Mouse (Mus musculus): ENCODE data around the gene Kdm2b.

DNA sequence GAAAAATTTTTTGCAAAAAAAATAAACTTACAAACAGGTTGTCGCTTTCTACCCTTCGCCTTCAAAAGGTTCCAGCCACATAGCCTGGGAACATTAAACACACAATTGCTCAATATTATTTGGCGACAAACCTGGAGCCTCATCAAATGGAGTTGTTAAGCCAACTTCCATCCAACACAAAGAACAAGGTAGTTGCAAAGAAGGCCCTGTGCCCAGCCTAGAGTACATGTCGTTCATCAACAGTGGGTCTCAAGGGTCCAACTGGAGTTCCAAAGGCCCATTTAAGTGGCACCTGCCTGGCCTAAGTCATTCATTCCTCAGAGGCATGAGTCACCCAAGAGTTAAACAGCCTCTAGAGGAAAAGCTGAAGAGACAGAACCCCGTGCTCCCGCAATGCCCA lies 52.6 kb downstream of the Kdm2b start:
- TF ChIP-seq ZKSCAN1 (IDR thresholded peaks at IDR 0.05; ENCODE audit: low read depth, low read length) (no peak), CTCF (IDR thresholded peaks at IDR 0.05 in 2 of 3, conservative IDR thresholded peaks at IDR 0.05 in 1 of 3; ENCODE audit: control insufficient read depth in 1 of 3, insufficient read depth in 1 of 3, low read depth in 2 of 3, low read length in 3 of 3, poor library complexity in 1 of 3, severe bottlenecking in 1 of 3) (no peak), POLR2A (IDR thresholded peaks at IDR 0.05; ENCODE audit: control insufficient read depth in 1 of 2, insufficient read depth in 1 of 2, low read depth in 1 of 2, low read length in 2 of 2, poor library complexity in 1 of 2) (no peak), USF1 (IDR thresholded peaks at IDR 0.05; ENCODE audit: low read depth, low read length) (no peak), BHLHE40 (IDR thresholded peaks at IDR 0.05; ENCODE audit: borderline replicate concordance, low read depth, low read length) (no peak), NELFE (IDR thresholded peaks at IDR 0.05; ENCODE audit: low read depth, low read length) (no peak), ETS1 (IDR thresholded peaks at IDR 0.05; ENCODE audit: low read depth, low read length) (no peak), MAX (IDR thresholded peaks at IDR 0.05; ENCODE audit: low read length) (no peak)

Measured in MEL (cell line).